Mouse (Mus musculus): Measurements from ENCODE around the gene Gm30191.
"Not testable (repeated sequence)": the region's sequence is repeated elsewhere in the genome, so short reads cannot be mapped to it uniquely, and the experiment has no call there.

Gene Gm30191

GRCm38 (mm10) chr4:134252131-134252910, 5.6 kb downstream of the Gm30191 start:
- DNase-seq (ENCODE audit: extremely low spot score) = peak; percentile 61

- DNase-seq (ENCODE audit: extremely low spot score) = peak; percentile 67
Measured at GRCm38 (mm10) chr4:134252911-134253721, 6.4 kb downstream of the Gm30191 start.

GRCm38 (mm10) chr4:134253722-134254324, 7.1 kb downstream of the Gm30191 start, which contains the start of gene Grrp1:
Gene Grrp1, minus strand, starts transcription at chr4:134254106.
- DNase-seq (ENCODE audit: extremely low spot score) = peak; percentile 76

GRCm38 (mm10) chr4:134254835-134255234, 8.1 kb downstream of the Gm30191 start:
- no peak for DNase-seq (ENCODE audit: extremely low spot score)

- peak; percentile 51 for DNase-seq (ENCODE audit: extremely low spot score)
Measured at GRCm38 (mm10) chr4:134255854-134256253, 9.1 kb downstream of the Gm30191 start.

GRCm38 (mm10) chr4:134256407-134257197, 9.9 kb downstream of the Gm30191 start:
- peak; percentile 69 for DNase-seq (ENCODE audit: extremely low spot score)

GRCm38 (mm10) chr4:134257198-134258009, 10.7 kb downstream of the Gm30191 start:
- DNase-seq (ENCODE audit: extremely low spot score) = peak; percentile 80

GRCm38 (mm10) chr4:134258354-134258753, 11.6 kb downstream of the Gm30191 start:
- no peak for DNase-seq (ENCODE audit: extremely low spot score)

- peak; percentile 55 for DNase-seq (ENCODE audit: extremely low spot score)
Measured at GRCm38 (mm10) chr4:134263191-134263590, 16.5 kb downstream of the Gm30191 start.

GRCm38 (mm10) chr4:134265860-134266585, 19.3 kb downstream of the Gm30191 start:
- no peak for DNase-seq (ENCODE audit: extremely low spot score)

- no peak for DNase-seq (ENCODE audit: extremely low spot score)
Measured at GRCm38 (mm10) chr4:134268102-134268655, 21.4 kb downstream of the Gm30191 start.

- not testable (repeated sequence) for DNase-seq (ENCODE audit: extremely low spot score)
Measured at GRCm38 (mm10) chr4:134269622-134270021, 22.9 kb downstream of the Gm30191 start.

GRCm38 (mm10) chr4:134271979-134272378, 25.2 kb downstream of the Gm30191 start:
- no peak for DNase-seq (ENCODE audit: extremely low spot score)

GRCm38 (mm10) chr4:134272731-134273416, 26.1 kb downstream of the Gm30191 start:
- DNase-seq (ENCODE audit: extremely low spot score) = no peak

- peak; percentile 33 for DNase-seq (ENCODE audit: extremely low spot score)
Measured at GRCm38 (mm10) chr4:134273417-134274345, 26.9 kb downstream of the Gm30191 start.

- DNase-seq (ENCODE audit: extremely low spot score) = no peak
Measured at GRCm38 (mm10) chr4:134284942-134285341, 38.2 kb downstream of the Gm30191 start.

GRCm38 (mm10) chr4:134286226-134287167, 39.8 kb downstream of the Gm30191 start:
- DNase-seq (ENCODE audit: extremely low spot score) = no peak

All from embryo, embryonic 9.5 days (tissue).